Mouse (Mus musculus): ENCODE results near the gene Dab2ip. TPM values are rescaled to one million over a fixed set of nuclear protein-coding genes. Genes with fewer than 3 reads are reported as not detected.

The Dab2ip gene
- polyA plus RNA-seq, 1 experiment from 2014 or later, result 67.9 TPM

- no peaks in the 10 kb centered on the region for H3K4me1 ChIP-seq
- 85% methylated on average over 5 of the region's 5 CpGs for WGBS
- ATAC-seq (ENCODE audit: insufficient number of reproducible peaks, low FRiP score, low TSS enrichment, low read depth), result no peak
- H3K27me3 ChIP-seq, result peaks cover 4% of the 10 kb centered on the region; the same call in 1 of the 2 replicates
- no peaks in the 10 kb centered on the region for H3K36me3 ChIP-seq
- no peak overlapping the region for H3K27ac ChIP-seq (replicated peaks)
- no peak overlapping the region for H3K4me3 ChIP-seq (replicated peaks)
- H3K9ac ChIP-seq, result no peak overlapping the region
- H3K9me3 ChIP-seq (replicated peaks), result no peaks in the 10 kb centered on the region
- no peak overlapping the region for H3K4me2 ChIP-seq (replicated peaks)
Measured at GRCm38 (mm10) chr2:35761458-35761857, 203.4 kb downstream of the Dab2ip start.

GRCm38 (mm10) chr2:35763818-35764217, 205.8 kb downstream of the Dab2ip start:
- Histone ChIP-seq H3K4me2 (replicated peaks) (no peak overlapping the region), H3K9me3 (replicated peaks) (no peaks in the 10 kb centered on the region), H3K9ac (no peak overlapping the region), H3K4me1 (peaks cover 11% of the 10 kb centered on the region; the same call in 1 of the 2 replicates), H3K27me3 (peaks cover 4% of the 10 kb centered on the region; the same call in 1 of the 2 replicates), H3K36me3 (no peaks in the 10 kb centered on the region), H3K4me3 (replicated peaks) (no peak overlapping the region), H3K27ac (replicated peaks) (no peak overlapping the region)
- no peak for ATAC-seq (ENCODE audit: insufficient number of reproducible peaks, low FRiP score, low TSS enrichment, low read depth)
- 92% methylated on average over 7 of the region's 7 CpGs for WGBS

GRCm38 (mm10) chr2:35764328-35764727, 206.3 kb downstream of the Dab2ip start:
- no peak overlapping the region for H3K9ac ChIP-seq
- no peaks in the 10 kb centered on the region for H3K9me3 ChIP-seq (replicated peaks)
- no peak overlapping the region for H3K4me3 ChIP-seq (replicated peaks)
- 84% methylated on average over 8 of the region's 8 CpGs for WGBS
- H3K4me1 ChIP-seq, result peaks cover 15% of the 10 kb centered on the region; the same call in 1 of the 2 replicates
- H3K4me2 ChIP-seq (replicated peaks), result no peak overlapping the region
- ATAC-seq (ENCODE audit: insufficient number of reproducible peaks, low FRiP score, low TSS enrichment, low read depth), result no peak
- no peaks in the 10 kb centered on the region for H3K36me3 ChIP-seq
- H3K27ac ChIP-seq (replicated peaks), result no peak overlapping the region
- H3K27me3 ChIP-seq, result peaks cover 4% of the 10 kb centered on the region; the same call in 1 of the 2 replicates

DNA sequence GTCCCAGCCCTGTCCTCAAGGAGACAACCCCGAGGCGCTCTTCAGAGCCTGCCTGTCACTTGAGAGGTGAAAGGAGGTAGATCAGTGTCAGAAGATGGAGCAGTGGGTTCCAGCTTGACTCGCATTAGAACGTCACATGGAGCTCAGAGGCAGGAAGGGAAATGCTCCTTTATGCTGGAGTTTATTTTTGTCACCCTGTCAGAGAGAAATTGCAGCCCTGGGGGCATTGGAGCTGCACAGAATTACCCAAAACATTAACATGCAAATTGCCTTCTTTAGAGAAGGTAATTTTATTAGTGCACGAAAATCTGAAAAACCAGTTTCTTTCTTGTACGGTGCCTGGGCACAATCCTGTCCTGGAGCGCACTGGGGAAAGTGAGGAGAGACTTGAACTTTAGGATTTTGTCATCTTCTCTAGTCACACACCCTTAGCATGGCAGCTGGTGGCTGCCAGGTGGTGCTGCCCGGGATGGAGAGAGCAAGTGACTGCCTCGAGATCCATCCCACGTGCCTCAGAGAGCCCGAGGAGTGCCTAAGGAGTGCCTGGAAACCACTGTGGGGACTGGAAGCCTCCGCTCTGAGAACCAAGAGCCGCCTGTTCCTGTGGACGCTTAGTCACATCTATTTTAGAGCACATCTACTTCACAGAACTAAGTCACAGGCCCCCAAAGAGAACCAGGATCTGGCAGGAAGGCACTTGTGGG, 209.9 kb downstream of the Dab2ip start:
- no peaks in the 10 kb centered on the region for H3K36me3 ChIP-seq
- 26% methylated on average over 14 of the region's 14 CpGs for WGBS
- no peaks in the 10 kb centered on the region for H3K9me3 ChIP-seq (replicated peaks)
- no peak overlapping the region for H3K4me3 ChIP-seq (replicated peaks)
- H3K9ac ChIP-seq, result no peak overlapping the region
- H3K27ac ChIP-seq (replicated peaks), result no peak overlapping the region
- no peak for ATAC-seq (ENCODE audit: insufficient number of reproducible peaks, low FRiP score, low TSS enrichment, low read depth)
- H3K4me2 ChIP-seq (replicated peaks), result no peak overlapping the region
- peaks cover 15% of the 10 kb centered on the region; the same call in 1 of the 2 replicates for H3K4me1 ChIP-seq
- no peaks in the 10 kb centered on the region for H3K27me3 ChIP-seq

- Histone ChIP-seq H3K4me2 (replicated peaks) (no peak overlapping the region), H3K4me3 (replicated peaks) (no peak overlapping the region), H3K27me3 (no peaks in the 10 kb centered on the region), H3K9me3 (replicated peaks) (no peaks in the 10 kb centered on the region), H3K27ac (replicated peaks) (no peak overlapping the region), H3K36me3 (no peaks in the 10 kb centered on the region), H3K9ac (no peak overlapping the region), H3K4me1 (peaks cover 15% of the 10 kb centered on the region; the same call in 1 of the 2 replicates)
- ATAC-seq (ENCODE audit: insufficient number of reproducible peaks, low FRiP score, low TSS enrichment, low read depth), result no peak; the same call in 1 of the 2 replicates
- 39% methylated on average over 4 of the region's 4 CpGs for WGBS
Measured at GRCm38 (mm10) chr2:35768538-35769238, 210.6 kb downstream of the Dab2ip start.

DNA sequence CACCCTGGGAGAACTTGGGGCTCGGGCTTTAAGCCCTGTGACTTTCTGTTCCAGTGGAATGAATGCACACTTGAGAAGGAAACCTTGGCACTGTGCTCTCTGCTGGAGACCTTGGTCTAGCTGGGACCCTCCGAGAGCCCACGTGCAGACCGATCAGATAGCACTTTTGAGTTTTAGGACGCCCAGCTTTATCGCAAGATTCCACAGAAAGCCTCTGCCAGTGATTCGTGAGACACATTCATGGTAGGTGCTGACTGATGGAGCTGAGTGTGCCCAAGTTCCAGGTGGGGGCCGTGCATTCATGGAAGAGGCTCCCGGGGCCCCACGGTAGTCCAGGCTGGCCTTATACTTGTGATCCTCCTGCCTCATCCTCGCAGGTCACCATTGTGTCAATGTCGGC, 211.3 kb downstream of the Dab2ip start:
- H3K4me1 ChIP-seq, result peaks cover 15% of the 10 kb centered on the region; the same call in 1 of the 2 replicates
- H3K4me2 ChIP-seq (replicated peaks), result no peak overlapping the region
- H3K9ac ChIP-seq, result no peak overlapping the region
- no peaks in the 10 kb centered on the region for H3K36me3 ChIP-seq
- no peak for ATAC-seq (ENCODE audit: insufficient number of reproducible peaks, low FRiP score, low TSS enrichment, low read depth)
- no peak overlapping the region for H3K4me3 ChIP-seq (replicated peaks)
- no peaks in the 10 kb centered on the region for H3K9me3 ChIP-seq (replicated peaks)
- H3K27me3 ChIP-seq, result no peaks in the 10 kb centered on the region
- no peak overlapping the region for H3K27ac ChIP-seq (replicated peaks)
- 85% methylated on average over 12 of the region's 12 CpGs for WGBS

DNA sequence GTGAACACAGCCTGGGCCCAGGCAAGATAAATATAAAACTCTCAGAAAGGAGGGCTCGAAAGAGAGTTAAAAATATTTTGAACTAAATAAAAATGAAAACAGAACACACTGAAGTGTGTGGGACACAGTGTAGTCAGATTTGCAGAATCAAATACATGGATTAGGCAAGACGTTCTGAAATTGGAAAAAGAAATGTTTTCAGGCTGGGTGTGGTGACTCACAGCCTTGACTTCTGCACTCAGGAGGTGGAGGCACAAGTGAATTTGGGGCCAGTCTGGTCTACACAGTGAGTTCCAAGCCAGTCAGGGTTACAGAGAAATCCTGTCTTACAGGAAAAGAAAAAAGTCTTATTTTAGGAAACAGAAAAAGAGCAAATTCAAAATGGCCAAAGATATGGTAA, 212.5 kb downstream of the Dab2ip start:
- Histone ChIP-seq H3K36me3 (no peaks in the 10 kb centered on the region), H3K9ac (no peak overlapping the region), H3K4me2 (replicated peaks) (no peak overlapping the region), H3K4me3 (replicated peaks) (no peak overlapping the region), H3K27me3 (no peaks in the 10 kb centered on the region), H3K4me1 (peaks cover 15% of the 10 kb centered on the region; the same call in 1 of the 2 replicates), H3K27ac (replicated peaks) (no peak overlapping the region), H3K9me3 (replicated peaks) (no peaks in the 10 kb centered on the region)
- 59% methylated on average over 2 of the region's 2 CpGs for WGBS
- ATAC-seq (ENCODE audit: insufficient number of reproducible peaks, low FRiP score, low TSS enrichment, low read depth), result no peak

- no peak for ATAC-seq (ENCODE audit: insufficient number of reproducible peaks, low FRiP score, low TSS enrichment, low read depth)
- H3K4me2 ChIP-seq (replicated peaks), result no peak overlapping the region
- no peaks in the 10 kb centered on the region for H3K36me3 ChIP-seq
- peaks cover 8% of the 10 kb centered on the region; the same call in 1 of the 2 replicates for H3K4me1 ChIP-seq
- no peak overlapping the region for H3K9ac ChIP-seq
- WGBS, result 45% methylated on average over 5 of the region's 5 CpGs
- H3K9me3 ChIP-seq (replicated peaks), result no peaks in the 10 kb centered on the region
- no peak overlapping the region for H3K4me3 ChIP-seq (replicated peaks)
- no peak overlapping the region for H3K27ac ChIP-seq (replicated peaks)
- no peaks in the 10 kb centered on the region for H3K27me3 ChIP-seq
Measured at GRCm38 (mm10) chr2:35775651-35776055, 217.6 kb downstream of the Dab2ip start.

GRCm38 (mm10) chr2:35776935-35777334, 218.9 kb downstream of the Dab2ip start:
- H3K9ac ChIP-seq, result no peak overlapping the region
- 49% methylated on average over 9 of the region's 9 CpGs for WGBS
- ATAC-seq (ENCODE audit: insufficient number of reproducible peaks, low FRiP score, low TSS enrichment, low read depth), result peak; percentile 47; the same call in 1 of the 2 replicates

GRCm38 (mm10) chr2:35779266-35779665, 221.2 kb downstream of the Dab2ip start:
- Histone ChIP-seq H3K9ac (no peak overlapping the region), H3K36me3 (no peaks in the 10 kb centered on the region), H3K4me3 (replicated peaks) (no peak overlapping the region), H3K27me3 (no peaks in the 10 kb centered on the region), H3K9me3 (replicated peaks) (no peaks in the 10 kb centered on the region), H3K4me2 (replicated peaks) (no peak overlapping the region), H3K27ac (replicated peaks) (no peak overlapping the region), H3K4me1 (peaks cover 8% of the 10 kb centered on the region; the same call in 1 of the 2 replicates)
- no peak for ATAC-seq (ENCODE audit: insufficient number of reproducible peaks, low FRiP score, low TSS enrichment, low read depth)
- 82% methylated on average over 5 of the region's 5 CpGs for WGBS

More at GRCm38 (mm10) chr2:35776935-35777334, 218.9 kb downstream of the Dab2ip start:
- H3K27ac ChIP-seq (replicated peaks), result no peak overlapping the region
- no peaks in the 10 kb centered on the region for H3K27me3 ChIP-seq
- H3K4me3 ChIP-seq (replicated peaks), result no peak overlapping the region
- H3K4me1 ChIP-seq, result peaks cover 8% of the 10 kb centered on the region; the same call in 1 of the 2 replicates
- no peaks in the 10 kb centered on the region for H3K9me3 ChIP-seq (replicated peaks)
- no peak overlapping the region for H3K4me2 ChIP-seq (replicated peaks)
- H3K36me3 ChIP-seq, result no peaks in the 10 kb centered on the region

Measured in embryonic facial prominence, embryonic 15.5 days (tissue).